Mouse (Mus musculus) 3T3-L1 (cell line): ENCODE measurements around the gene Rps10.

Source experiments
- DNase-seq: peaks from one replicate; pipeline ENCODE4 v3.0.0-alpha.2; 2015; ENCODE audit warnings: low read depth, low spot score

Gene Rps10

DNA sequence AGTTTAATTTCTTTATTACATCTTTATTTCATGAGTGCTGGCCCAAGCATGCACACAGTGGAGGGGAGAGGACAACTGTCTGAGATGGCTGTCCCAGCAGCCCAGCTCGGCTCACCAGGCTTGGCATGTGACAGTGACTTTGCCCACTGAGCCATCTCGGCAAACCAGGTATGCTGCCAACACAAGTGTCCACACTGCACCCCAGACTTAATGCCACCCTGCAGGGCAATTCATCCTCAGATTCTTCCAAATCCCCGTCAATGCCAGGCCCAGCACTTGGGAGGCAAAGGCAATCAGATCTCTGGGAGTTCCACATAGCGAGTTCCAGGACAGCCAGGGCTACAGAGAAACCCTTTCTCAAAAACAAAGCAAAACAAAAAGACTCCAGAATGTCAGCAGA, 23.5 kb downstream of the Rps10 start:
- no peak for DNase-seq

DNA sequence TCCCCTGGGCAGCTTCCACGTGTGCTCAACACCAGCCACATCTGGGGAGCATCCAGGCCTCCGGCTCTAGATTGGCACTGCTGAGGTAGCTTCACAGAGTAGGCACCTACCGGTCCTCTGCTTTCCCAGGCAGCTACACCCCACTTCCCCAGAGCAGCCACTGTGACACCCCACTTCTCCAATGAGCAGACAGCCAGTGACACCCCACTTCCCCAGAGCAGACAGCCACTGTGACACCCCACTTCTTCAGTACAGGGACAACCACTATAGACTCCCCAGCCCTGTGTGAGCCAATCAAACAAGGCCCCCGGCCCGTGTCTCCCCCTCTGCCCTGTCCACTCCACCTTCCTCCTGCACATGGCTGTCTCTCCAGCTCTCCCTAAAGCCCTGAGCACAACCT, 24.5 kb downstream of the Rps10 start:
- DNase-seq, result no peak

DNA sequence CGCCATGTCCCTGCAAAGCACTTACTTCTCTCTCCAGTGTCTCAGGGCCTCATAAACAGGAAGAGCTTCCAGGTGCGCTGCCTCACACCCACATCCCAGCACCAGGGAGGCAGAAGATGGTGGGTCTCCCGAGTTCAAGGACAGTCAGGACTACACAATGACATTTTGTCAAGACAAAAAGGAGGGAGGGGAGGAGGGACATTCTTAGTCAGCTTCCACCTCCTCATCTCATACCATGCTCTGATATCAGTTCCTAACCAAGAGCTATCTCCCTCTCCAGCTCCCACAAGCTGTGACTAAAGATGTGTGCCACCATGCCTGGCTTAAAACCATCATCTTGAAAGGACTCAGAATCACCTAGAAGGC, 25.0 kb downstream of the Rps10 start:
- DNase-seq, result no peak

DNA sequence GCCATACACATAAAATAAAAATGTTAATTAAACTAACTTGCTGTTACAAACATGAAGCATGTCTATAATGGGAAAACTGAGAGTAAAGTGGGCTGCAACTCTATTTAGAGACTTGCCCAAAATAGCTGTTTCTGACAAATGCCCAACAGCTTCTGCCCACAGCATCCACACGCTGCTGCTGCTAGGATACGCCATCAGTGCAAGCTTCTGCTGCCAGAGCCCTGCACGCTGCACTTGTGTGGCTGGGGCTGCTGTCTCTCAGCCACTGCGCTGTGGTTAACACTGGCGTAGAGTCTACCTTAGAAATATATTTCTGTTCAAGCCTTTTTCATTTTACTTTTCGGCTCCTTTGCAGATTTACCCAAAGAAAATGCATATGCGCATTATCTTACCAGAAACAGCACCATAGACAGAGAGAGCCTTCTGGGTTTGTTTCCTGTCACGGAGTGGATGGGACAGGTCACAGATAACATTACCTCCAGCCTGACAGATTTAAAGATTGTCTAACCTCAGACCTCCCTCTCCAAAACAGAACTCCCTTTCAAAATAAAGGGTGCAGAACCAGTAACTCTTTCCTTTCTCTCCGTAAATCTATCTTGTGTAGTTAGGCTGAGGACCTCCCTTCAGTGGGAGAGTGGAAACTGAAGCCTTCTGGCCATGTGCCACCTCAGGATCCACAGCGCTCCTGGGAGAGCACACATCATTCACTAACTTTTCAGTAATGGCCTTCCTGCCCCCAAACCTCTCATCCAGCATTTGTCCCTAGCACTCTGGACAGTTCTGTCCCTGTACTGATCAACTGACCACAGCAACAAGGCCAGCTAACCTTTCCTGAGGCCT, 25.6 kb downstream of the Rps10 start:
- DNase-seq, result no peak

DNA sequence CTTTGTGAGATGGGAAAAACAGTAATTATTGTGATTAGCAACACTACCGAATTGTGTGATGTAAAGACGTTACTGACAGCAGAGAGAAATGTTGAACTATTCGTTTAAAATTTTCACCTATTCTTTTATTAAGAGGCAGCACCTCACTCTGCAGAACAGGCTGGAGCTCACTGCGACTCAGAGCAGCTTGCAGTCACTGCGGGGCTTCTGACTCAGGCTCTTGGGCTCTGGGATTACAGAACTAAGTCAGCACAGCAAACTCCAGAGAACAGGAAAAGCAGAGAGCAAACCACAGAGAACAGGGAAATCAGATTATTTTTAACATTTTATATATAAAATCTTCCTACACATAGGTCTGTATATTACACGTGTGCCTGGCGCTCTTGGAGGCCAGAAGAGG, 26.9 kb downstream of the Rps10 start:
- peak; percentile 49 for DNase-seq

DNA sequence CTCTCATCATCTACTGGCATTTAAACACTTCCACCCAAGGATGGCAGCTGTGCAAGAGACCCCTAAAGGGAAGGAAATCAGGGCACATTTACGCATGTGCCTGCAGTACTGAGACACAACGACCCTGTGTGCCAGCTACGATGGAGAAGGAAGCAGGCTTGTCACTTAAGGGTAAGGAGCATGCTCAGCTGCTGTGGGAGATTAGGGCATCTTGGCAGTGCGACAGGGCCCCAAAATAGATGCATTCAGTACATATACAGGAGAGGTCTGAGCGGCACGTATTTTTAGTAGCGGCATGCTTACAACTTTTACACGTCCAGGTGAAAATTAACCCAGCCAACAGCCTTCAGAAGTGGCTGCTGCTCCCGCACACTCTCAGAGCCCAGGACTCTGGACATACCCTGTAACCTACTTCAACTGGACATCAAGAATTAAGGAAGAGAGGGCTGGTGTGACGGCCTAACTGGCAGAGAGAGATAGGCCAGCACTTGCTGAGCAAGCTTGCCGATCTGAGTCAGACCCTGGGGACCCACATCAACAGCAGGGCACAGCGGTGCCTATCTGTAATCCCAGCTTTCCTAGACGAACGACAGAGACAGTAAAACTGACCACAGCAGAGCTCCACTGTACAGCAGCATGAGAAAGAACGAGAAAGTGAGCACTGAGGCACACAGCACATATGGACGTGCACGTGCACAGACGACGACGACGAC, 32.8 kb downstream of the Rps10 start:
- DNase-seq, result no peak

DNA sequence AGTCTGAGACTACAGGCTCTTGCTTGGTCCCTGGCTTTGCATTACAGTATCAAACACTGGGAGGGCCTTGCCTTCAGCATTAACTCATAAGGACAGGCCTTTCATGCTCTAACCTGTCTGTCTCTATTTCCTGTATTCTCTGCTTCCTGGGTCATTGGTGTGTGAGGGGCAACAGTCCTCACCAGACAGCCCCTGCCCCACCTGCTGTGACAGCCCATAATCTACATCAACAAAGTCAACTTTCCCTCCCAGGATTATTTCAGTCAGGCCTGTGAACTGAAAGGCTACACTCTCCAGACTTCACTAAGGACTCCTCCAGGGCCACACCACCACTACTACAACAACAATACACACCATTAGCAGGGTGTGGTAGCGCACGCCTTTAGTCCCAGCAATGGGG, 33.4 kb downstream of the Rps10 start:
- DNase-seq, result no peak

DNA sequence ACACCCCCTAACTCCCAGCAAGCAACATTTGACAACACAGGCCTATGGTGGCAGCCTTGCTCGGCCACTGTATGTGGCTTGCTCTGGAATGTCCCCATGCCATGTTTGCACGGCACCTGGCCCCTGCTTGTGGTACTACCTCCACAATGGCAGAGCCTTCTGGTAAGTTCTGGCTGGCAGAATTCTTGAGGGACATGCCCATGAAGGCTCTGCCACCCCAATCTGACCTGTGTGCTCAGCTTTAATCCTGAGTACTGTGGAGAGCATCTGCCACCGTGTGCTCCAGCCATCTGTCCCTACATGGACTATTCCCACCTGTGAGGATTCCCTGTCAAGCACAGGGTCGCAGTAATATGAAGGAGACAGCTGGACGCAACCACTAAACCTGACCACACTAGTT, 35.6 kb downstream of the Rps10 start:
- DNase-seq, result no peak

DNA sequence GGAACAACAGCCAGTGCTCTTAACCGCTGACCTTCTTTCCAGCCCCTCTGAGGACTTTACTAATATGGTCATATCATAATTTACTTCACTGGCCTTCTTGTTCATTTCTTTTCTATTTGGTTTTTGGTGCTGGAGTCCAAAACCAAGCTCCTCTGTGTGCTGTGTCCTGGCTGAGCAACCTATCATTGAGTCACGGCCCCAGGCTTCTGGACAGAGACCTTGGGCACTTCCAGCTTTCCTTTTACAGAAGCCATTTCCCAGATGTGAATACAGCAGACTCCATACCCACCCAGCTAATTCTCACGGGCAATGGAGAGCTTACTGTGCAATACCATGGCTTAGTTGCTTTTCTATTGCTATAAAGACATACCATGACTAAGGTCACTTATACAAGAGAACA, 36.2 kb downstream of the Rps10 start:
- no peak for DNase-seq

DNA sequence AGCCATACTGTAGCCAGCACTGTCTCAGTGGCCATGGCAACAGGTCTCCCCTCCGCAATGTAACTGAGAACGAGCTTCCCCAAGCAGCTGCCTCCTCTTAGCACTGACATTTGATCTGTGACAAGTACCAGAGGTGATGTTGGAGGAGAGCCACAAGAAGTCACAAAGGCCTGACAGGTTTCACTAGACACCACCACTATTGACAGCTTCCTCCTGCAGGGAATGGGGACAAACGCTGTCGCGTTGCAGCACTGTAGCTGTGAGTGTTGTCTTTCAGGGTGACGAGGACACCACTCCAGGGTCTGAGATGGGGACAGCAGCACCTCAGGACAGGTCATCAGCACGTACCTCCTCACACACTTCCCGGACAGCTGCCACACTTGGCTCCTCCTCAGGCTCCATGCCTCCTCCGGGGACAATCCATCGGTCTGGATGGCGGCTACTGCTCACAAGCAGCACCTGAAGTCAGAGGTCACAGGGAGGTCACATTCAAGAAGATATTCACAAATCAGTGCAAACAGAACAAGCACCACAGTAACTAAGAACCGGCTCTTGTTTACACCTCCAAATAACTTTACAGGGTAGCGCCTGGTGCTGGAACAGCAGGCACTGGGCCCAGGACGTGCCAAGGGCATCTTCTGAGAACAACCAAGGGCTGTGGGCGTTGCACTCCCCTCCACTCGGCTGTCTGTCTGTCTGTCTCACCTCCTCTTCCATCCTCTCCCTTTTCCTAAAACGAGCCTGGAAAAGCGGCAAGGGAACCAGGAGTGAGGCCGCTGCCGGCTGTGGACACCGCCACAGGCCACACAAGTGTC, 39.9 kb downstream of the Rps10 start:
- no peak for DNase-seq

DNA sequence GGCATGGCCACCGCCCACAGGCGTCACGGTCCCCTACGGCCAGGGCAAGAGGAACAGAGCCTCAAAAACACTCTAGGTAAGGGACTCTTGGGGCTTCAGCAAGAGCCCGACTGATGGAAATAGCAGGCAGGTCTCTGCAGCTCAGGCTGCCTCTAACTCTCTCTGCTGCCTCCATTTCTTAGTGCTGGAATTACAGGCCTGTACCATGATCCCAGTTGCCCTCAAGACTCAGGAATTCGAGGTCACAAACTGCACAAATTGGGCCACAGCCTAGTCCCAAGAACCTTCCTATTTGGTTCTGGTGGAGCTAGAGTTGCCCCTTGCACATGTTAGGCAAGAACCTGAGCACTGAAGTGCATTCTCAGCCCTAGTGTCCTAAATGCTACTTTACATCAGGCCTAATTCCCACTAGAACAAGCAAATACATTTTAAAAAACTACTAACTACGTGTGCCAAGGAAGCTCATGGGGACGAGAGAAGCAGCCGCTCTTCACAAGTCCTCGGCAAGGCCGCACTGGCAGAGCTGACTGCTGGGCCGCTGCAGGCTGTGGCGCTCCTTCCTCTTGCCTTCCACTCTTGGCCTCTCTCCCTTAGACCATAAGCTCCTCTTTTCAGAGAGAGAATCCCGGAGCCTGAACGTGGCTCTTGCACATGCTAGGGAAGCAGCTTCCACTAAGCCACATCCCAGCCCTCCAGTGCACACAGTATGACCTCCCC, 40.7 kb downstream of the Rps10 start:
- no peak for DNase-seq

DNA sequence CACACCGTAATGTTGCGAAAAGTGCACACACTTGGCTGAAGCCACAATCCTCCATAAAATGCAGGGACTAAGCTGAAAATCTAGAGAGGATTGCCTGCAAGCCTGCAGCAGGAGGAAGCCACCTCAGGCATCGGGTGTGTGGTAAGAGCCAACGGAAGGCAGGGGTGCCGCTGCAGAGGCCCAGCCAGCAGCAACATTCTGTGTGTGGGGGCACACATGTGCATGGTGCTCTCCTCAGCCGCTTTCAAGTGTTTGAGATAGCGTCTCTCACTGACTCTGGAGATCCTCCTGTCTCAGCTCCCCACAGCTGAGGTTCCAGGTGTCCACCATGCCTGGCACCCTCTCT, 43.9 kb downstream of the Rps10 start:
- no peak for DNase-seq

DNA sequence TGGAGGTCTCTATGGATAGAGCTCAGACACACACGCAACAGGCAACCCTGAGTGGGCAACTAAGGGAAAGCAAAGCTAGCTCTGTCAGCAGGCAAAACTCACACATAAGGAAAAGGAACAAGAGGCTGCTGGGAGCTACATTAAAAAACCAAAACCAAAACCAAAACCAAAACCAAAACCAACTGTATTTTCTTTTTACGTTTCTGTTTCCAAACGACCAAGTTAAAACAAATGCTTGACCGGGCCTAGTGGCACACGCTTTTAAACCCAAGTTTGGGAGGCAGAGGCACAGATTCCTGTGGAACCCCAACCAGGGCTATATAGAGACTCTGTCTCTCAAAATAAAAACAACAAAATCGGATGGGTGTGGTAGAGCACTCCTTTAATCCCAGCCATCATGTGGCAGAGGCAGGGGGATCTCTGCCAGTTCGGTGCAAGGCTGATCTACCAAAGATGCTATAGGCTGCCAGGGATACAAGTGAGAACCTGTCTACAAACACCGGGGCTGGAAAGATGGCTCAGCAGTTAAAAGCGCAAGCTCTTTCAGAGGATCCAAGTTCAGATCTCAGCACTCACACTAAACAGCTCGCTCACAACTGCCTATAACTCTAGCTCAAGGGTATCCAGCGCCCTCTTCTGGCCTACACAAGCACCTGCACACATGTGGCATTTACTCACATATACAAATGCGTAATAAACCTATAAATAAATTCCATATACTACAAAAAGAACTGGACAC, 44.5 kb downstream of the Rps10 start:
- peak; percentile 27 for DNase-seq

DNA sequence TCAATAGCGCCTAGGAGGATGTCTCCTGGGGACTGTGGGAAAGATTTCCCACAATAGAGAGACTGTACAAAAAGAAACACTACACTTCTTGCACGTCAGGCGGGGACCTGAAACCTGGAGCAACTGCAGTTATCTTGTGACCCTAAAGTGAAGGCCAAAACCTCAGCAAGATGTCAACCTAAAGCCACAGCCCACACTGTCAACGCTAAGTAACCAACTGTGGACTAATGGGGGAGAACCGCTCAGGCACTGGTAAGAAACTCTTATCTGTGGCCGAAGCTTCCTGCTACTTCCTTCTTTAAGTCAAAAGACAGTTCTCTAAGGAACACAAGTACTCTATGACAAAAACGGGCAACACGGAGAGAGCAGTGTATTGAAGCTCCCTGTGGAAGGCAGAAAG, 48.2 kb downstream of the Rps10 start:
- no peak for DNase-seq

DNA sequence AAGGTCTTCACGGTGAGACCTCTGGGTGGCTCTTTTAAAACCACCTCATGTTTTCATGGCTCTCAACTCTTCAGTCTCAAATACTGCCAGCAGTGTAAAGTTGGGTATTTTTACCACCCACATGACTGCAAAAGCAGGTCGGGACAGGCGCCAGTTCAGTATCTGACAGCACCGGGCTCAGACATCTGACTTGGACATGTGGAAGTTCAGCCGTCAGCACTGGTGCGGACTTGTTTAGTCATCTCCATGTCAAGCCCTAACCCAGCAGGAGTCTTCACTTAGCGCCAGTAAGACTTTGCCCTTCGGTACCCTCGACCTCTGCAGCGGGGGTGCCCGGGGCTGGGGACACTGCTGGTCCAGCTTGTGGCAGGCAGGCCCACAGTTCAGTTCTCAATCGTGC, 49.2 kb downstream of the Rps10 start:
- DNase-seq, result no peak

DNA sequence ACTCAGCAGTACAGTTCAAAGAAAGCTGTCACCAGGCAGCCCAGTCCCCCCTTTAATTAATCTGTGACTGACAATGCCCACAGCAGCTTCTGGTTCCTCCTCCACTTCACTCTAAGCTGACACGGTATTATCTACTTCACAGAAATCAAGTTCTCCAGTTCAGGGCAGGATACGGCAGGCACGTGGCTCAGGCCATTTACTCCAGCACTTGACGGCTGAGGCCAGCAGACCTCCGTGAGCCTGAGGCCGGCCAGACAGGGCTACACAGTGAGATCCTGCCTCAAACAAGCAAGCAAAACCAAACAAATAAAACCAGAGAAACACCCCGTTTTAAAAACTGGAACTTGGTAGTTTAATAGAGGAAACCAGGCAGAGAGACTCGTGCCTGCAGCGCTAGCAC, 49.8 kb downstream of the Rps10 start:
- DNase-seq, result no peak

DNA sequence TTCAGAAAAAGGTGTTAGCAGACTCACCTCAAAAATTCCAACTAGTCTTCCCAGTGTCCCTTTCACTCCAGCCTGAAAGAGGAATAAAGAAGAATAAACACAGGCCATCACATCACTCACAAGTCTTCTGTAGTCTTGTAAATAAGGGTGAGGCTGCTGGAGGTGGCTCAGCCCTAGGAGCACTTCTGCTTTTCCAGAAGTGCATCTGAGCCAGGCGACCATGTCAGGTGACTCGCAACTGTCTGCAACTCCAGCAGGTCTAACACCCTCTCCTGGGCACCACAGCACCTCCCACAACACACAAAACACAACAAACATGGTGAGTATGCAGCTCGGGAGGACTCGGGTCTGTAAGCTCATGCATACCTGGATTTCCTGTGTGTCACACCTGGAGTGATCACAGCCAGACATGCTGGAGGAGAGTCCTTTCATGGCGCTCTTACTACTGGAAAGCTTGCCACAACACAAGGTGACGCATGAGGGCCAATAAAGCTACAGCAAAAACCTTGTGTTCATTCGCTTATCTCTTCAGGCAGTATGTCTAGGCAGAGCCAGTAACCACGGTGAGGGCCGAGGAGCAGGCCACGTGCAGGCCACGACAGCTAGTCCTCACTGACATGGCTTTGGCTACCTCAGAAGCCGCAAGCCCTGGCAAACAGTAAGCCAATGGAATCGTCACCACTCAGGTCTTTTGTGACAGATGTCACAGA, 53.1 kb downstream of the Rps10 start:
- DNase-seq, result no peak
